Mouse (Mus musculus) liver, postnatal 0 days (tissue): ENCODE data around the gene Inpp4b.

Experiments
- CTCF ChIP-seq: sonication (generic); IDR thresholded peaks from 2 replicates; pipeline ENCODE4 v1.5.1; 2016; ENCODE audit warnings: antibody characterized with exemption, low read depth
- EP300 ChIP-seq: IDR thresholded peaks from 2 replicates; pipeline ENCODE4 v1.6.1; 2016; ENCODE audit warnings: antibody characterized with exemption, low read depth, mild to moderate bottlenecking

GRCm38 (mm10) chr8:81853184-81853583 lies 510.8 kb downstream of the Inpp4b start:
- TF ChIP-seq EP300 (no peak), CTCF (no peak)
